In genomic region chr1:84189446-84189845, GRCm38 (mm10) we compare ENCODE assay signal across 22 mouse cellular contexts.
DNase-seq lines count a peak whose midpoint lies in the region.
"Had no signal": no experiment of that assay in that cellular context is flagged by ENCODE, and none has a peak within 500 bp of the region (broad histone marks: within the 10 kb centered on the region; RNA-seq: fewer than 3 reads in every experiment).

No protein-coding gene starts in this region.

- no peaks in the 10 kb centered on the region for H3K27me3 ChIP-seq in heart, embryonic 10.5 days (ENCODE audit: insufficient read depth, poor library complexity, severe bottlenecking)
- H3K27me3 ChIP-seq: heart, embryonic 15.5 days; hindbrain, embryonic 13.5 days; kidney, embryonic 15.5 days; liver, embryonic 13.5 days; stomach, embryonic 15.5 days had no signal

- H3K4me1 ChIP-seq in heart, embryonic 10.5 days: no peaks in the 10 kb centered on the region
- H3K4me1 ChIP-seq: forebrain, embryonic 10.5 days; heart, embryonic 15.5 days; hindbrain, embryonic 13.5 days; kidney, embryonic 15.5 days; liver, embryonic 13.5 days; stomach, embryonic 15.5 days had no signal

- H3K36me3 ChIP-seq in heart, embryonic 10.5 days: no peaks in the 10 kb centered on the region
- H3K36me3 ChIP-seq: embryonic facial prominence, embryonic 10.5 days; forebrain, embryonic 10.5 days; heart, embryonic 15.5 days; hindbrain, embryonic 13.5 days; kidney, embryonic 15.5 days; limb, embryonic 13.5 days; liver, embryonic 13.5 days; stomach, embryonic 15.5 days had no signal

- no peak overlapping the region for H3K27ac ChIP-seq in heart, embryonic 10.5 days
- H3K27ac ChIP-seq: embryonic facial prominence, embryonic 10.5 days; forebrain, embryonic 10.5 days; heart, embryonic 15.5 days; hindbrain, embryonic 13.5 days; kidney, embryonic 15.5 days; limb, embryonic 13.5 days; liver, embryonic 13.5 days; stomach, embryonic 15.5 days had no signal

- WGBS in heart, embryonic 10.5 days: 80% methylated on average over 5 of the region's 5 CpGs

- DNase-seq in gastrocnemius, adult 18-20 months (ENCODE audit: low spot score): peak; percentile 32
- no peak for DNase-seq in gastrocnemius, postnatal 10 days
- peak; percentile 21 to 29 for DNase-seq in heart, adult 9 months (ENCODE audit: low spot score in 2 of 2)
- DNase-seq in heart, embryonic 10.5 days (ENCODE audit: low spot score): no peak
- DNase-seq in gastrocnemius, postnatal 25 days: peak; percentile 52
- DNase-seq in skeletal muscle tissue, adult 2 months (ENCODE audit: low read depth, low spot score): peak; percentile 35
- no peak for DNase-seq in layer of hippocampus, adult 9-10 months (ENCODE audit: low spot score)
- DNase-seq: adrenal gland, postnatal 25 days; cerebellum, adult 9-11 months; kidney, adult 11 months; kidney, postnatal 4 days; layer of hippocampus, adult 9-11 months; liver, embryonic 13.5 days; lung, embryonic 14.5 days; thymus, postnatal 25 days had no signal

- H3K9me3 ChIP-seq in heart, embryonic 10.5 days: no peaks in the 10 kb centered on the region
- H3K9me3 ChIP-seq: embryonic facial prominence, embryonic 10.5 days; forebrain, embryonic 10.5 days; heart, embryonic 15.5 days; hindbrain, embryonic 13.5 days; kidney, embryonic 15.5 days; limb, embryonic 13.5 days; liver, embryonic 13.5 days; stomach, embryonic 15.5 days had no signal

- H3K4me3 ChIP-seq in heart, embryonic 10.5 days: no peak overlapping the region
- H3K4me3 ChIP-seq: embryonic facial prominence, embryonic 10.5 days; forebrain, embryonic 10.5 days; heart, embryonic 15.5 days; hindbrain, embryonic 13.5 days; kidney, embryonic 15.5 days; limb, embryonic 13.5 days; liver, embryonic 13.5 days; stomach, embryonic 15.5 days had no signal

Comparison
In these comparisons a context has a peak if more than half of its experiments do, and no peak if none do; other contexts are left out.
1. DNase-seq: peak in gastrocnemius, adult 18-20 months (single experiment), heart, adult 9 months (2 of 2), gastrocnemius, postnatal 25 days (single experiment) and skeletal muscle tissue, adult 2 months (single experiment); none in gastrocnemius, postnatal 10 days (single experiment), heart, embryonic 10.5 days (single experiment) and layer of hippocampus, adult 9-10 months (single experiment).